Mouse (Mus musculus) mouse trophoblast stem cell (cell line): ENCODE data around the gene Olfr314.
"Not testable (repeated sequence)": the region's sequence is repeated elsewhere in the genome, so short reads cannot be mapped to it uniquely, and the experiment has no call there.

ENCODE experiments used
- in situ Hi-C, 2 experiments: fragments of 300-500 bp; cut with MseI, MboI; formaldehyde crosslinking; loops; 2 replicates in 1 of 2; 3 replicates in 1 of 2; pipeline ENCODE4 v1.15.1; 2025

Gene Olfr314

GRCm38 (mm10) chr11:58782480-58783089 is at the start of gene Olfr314:
TSS of gene Olfr314 (plus strand) at chr11:58782952.
- in situ Hi-C loops: no loop called here

- in situ Hi-C loops: no loop called here
These were observed 49.4 kb upstream of the Olfr314 start for GRCm38 (mm10) chr11:58733372-58733771.

GRCm38 (mm10) chr11:58738792-58739262 is 43.9 kb upstream of the Olfr314 start, which contains the start of gene Olfr317:
TSS of gene Olfr317 (minus strand) at chr11:58739212.
- in situ Hi-C loops: no loop called here

DNA sequence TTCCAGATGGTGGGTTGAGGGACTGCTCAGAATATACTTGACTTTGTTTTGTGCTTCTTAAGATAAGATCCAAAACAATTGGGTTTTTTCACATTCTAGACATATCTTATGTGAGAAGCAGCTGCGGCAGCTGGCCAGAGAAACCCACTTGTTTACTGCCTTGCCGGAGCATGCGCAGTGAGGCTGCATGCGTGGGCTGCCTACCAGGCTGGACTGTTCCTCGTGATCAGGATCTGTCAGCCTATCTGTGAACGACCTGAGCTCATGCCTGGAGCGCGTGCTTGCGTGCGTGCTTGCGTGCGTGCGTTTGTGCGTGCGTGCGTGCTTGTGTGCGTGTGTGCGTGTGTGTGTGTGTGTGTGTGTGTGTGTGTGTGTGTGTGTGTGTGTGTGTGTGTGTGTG is 31.7 kb upstream of the Olfr314 start:
- in situ Hi-C loops: not testable (repeated sequence)

DNA sequence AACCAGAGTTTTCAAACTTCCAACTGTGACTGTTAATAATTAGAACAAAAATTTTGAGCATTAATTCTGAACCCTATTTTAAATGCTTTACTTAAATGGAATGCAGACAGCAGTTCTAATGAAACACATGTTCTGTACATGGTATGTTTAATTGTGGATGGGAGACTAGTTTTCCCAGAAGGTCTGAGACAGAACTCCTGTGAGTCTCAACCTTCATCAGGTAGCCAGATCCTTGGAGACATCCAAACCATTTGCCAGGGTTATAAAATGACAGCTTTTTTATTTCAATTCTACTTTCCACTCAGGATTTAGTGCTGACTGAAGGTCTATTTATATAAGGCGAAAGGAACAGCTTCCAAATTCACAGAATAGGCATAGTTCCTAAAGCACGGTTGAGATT is 30.3 kb upstream of the Olfr314 start, which contains the start of gene Olfr316:
Olfr316 (plus strand) TSS at position 301 of the 400 bp plus-strand sequence.
- in situ Hi-C loops: no loop called here

DNA sequence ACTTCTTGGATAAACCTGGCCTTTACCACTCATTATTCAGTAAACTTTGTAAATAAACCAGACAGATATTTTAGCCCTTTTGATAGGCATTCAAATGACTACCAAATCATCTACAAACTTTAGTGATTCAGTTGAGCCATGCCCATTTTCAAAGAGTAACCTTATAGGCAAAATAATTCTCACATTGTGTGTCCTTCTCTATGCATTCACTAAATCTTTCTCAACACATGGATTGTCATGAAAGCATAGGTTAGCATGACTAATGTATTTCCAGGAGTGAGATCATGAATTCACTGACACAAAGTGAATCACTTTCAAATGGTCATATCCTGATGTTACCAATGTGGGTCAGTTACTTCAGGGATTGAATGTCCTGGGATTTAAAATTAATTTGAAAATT is 9.9 kb upstream of the Olfr314 start, which contains the start of gene Olfr315:
Olfr315 (plus strand) TSS at position 301 of the 400 bp plus-strand sequence.
- in situ Hi-C loops: no loop called here

DNA sequence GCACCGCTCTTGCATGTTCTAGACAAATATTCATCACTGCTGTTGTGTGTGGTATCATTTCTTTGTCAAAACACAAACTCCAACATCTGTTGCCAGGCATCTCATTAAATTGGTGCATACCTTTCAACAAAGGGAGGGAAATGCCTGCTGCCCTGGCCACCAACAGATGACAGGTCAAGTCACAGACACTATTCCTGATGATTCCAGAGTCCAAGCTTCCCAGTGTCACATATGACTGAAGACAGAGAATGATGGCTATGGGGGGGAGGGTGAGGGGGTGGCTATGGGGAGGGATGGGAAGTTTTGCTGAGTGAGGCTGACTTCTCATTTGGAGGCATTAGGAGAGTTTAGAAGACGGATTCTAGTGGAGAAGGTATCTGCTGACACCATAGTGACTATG is 1.4 kb downstream of the Olfr314 start:
- in situ Hi-C loops: no loop called here

GRCm38 (mm10) chr11:58787651-58788050 is 4.9 kb downstream of the Olfr314 start:
- in situ Hi-C loops: no loop called here

GRCm38 (mm10) chr11:58788346-58788745 is 5.6 kb downstream of the Olfr314 start:
- in situ Hi-C loops: no loop called here

- in situ Hi-C loops: no loop called here
These were observed 6.8 kb downstream of the Olfr314 start for GRCm38 (mm10) chr11:58789532-58789931.

DNA sequence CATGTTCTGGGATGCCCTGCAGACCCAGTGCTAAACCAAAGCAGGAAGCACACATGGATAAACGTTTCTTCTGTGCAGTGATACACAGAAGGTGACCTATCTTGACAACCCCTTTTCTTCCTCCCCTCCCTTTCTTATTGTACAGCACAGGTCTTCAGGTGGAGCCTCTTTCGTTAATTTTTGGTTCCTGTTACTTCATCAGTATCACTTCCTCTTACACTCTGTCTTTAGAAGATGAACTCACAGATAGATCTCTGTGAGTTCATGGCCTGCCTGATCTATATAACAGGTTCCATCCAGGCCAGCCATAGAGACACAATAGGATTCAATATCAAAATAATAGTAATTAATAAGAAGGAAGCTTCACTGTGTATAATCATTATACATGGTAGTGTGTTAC is 7.3 kb downstream of the Olfr314 start:
- in situ Hi-C loops: no loop called here

DNA sequence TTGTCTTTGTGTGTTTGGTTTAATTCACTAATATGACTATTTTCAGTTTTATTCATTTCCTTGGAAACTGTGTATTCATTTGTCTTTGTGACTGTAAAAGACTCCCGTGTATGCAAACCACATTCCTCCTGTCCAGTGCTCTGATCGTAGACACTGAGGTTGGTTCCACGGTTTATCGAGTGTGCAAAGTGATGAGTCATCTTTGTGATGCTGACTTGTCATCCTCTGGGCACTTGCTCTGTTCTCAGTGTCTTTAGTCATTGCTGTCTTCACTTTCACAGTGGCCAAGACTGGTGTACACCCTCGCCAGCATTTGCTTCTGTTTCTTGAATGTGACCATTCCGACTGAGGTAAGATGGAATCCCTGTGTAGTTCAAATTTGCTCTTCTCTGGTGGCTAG is 7.9 kb downstream of the Olfr314 start:
- in situ Hi-C loops: no loop called here

- in situ Hi-C loops: no loop called here
These were observed 13.1 kb downstream of the Olfr314 start for GRCm38 (mm10) chr11:58795856-58796255.

DNA sequence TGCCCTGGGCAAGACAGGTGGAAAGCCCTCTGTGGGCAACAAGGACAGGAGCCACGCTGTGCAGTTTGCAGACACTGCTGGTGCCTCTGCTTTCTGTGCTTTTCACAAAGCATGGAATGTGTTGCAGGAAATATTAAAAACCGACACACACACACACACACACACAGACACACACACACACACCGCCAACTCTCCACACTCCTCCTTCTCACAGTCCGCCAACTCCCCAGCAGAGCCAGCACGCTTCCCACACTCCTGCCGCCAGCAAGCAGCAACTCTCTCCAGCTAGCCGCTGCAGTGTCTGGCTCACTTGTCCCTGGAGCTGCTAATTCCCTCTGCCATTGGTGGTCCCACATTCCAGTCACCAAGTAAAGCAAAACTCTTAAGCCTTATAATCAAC is 14.1 kb downstream of the Olfr314 start:
- in situ Hi-C loops: no loop called here

DNA sequence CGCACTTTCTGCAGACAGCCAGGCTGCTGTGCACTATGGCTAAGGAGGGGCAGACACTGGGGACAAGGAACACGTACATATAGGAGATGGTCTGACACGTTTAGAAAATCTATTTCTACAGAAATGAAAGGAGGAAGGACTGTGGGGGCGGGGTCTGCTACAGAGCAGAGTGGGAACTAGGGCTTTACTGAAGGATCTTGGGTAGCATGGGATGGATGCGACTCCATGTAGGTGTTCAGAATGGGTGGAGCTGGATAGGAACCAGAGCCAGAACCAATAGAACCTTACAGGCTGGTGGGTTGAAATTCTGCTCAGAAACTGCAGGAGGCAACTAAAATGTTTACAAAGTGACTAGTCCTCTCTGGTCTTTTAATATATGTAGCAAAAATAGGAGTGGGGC is 17.0 kb downstream of the Olfr314 start:
- in situ Hi-C loops: no loop called here

- in situ Hi-C loops: no loop called here
These were observed 18.9 kb downstream of the Olfr314 start, which contains the start of gene Fam183b for GRCm38 (mm10) chr11:58801558-58802228. TSS of gene Fam183b (minus strand) at chr11:58801960.

GRCm38 (mm10) chr11:58803871-58804270 is 21.1 kb downstream of the Olfr314 start:
- in situ Hi-C loops: no loop called here

DNA sequence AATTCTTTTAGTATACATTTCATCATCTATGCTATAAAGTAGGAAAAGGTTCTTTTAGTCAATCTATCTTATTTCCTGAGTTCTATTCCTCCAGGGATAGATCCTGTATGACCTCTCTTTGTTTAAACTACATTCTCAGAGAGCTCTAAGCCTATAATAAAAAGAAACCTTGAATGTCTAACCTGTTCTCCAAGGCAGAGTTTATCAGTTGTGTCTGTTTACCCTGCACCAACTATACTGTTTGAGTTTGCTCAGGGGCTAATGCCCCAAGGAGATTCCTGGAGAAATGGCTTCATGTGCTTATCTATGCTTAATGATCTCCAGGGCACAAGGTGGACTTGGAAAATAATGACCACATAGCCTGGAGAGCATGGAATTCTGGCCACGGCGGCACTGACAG is 21.6 kb downstream of the Olfr314 start:
- in situ Hi-C loops: no loop called here

DNA sequence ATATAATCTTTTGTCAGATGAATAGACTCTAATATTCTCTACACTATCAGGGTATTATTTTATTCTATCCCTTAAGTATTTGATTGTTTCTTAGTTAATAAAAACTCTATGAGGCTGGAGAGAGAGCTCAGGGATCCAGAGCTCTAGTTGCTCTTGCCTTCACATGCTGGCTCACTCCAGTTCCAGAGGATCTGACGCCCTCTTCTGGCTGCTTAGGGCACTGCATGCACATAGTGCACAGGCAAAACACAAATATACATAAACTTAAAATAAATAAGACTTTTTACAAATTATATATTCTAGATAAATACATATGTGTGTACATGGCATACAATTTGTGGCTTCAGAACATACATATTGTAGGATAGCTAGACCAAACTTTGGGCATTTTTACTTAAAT is 29.2 kb downstream of the Olfr314 start:
- in situ Hi-C loops: no loop called here

- in situ Hi-C loops: not testable (repeated sequence)
These were observed 31.9 kb downstream of the Olfr314 start, which contains the start of gene Olfr313 for GRCm38 (mm10) chr11:58814700-58815099. TSS of gene Olfr313 (plus strand) at chr11:58815000.

DNA sequence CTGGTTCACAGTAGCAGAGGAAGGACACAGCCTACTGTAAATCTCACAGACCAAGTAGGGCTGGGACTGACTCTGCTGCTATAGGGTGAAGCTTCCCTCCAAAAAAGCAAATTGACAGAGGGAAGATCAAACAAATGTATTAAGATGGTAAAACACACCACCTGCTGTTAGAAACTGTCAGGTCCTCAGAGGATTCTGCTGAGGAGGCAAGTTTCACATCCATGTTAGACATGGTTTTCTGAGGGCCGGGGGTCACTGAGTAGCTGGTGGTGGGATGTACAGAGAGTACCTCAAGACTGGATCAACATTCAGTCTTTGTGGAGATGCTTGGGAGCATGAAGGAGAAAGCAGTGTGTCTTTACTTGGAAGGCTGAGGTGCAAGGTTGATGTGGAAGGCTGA is 32.9 kb downstream of the Olfr314 start:
- in situ Hi-C loops: no loop called here

DNA sequence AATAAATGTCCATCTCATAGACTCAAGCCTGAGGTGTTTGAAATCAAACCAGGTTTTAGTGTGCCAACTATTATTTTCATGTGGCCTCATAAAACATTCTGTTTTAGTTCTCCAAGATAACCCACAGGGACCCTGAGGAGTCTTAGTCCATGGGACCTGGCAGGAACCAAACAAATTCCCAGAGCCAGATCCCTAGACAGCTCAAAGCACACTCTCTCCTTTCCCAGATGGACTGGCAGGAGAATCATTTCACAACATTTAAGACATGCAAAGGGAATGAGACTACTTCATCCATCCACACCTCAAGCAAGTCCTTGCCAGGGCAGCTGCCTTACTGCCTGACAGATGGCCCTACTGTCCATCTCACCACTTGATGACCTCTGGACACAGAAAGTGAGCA is 46.2 kb downstream of the Olfr314 start, which contains the start of gene Olfr312:
Olfr312 (plus strand) TSS at position 301 of the 400 bp plus-strand sequence.
- in situ Hi-C loops: not testable (repeated sequence)

DNA sequence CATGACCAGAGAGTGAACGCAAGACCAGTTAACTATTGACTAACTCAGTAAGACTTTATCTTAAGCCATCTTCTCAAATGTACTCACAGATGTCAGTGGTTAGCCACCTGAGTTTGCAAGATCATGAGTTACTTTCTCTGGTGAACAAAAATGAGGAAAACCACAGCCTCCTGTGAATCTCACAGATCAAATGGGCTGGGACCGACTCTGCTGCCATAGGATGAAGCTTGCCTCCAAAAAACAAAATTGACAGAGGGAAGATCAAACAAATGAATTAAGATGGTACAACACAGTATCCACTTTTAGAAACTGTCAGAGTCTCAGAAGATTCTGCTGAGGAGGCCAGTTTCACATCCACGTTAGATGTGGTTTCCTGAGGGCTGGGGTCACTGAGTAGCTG is 47.0 kb downstream of the Olfr314 start:
- in situ Hi-C loops: no loop called here
